Mouse (Mus musculus): ENCODE measurements around the gene Ap2a2. TPM values are rescaled to one million over a fixed set of nuclear protein-coding genes. Genes with fewer than 3 reads are reported as not detected.
"Not testable (repeated sequence)": the region's sequence is repeated elsewhere in the genome, so short reads cannot be mapped to it uniquely, and the experiment has no call there.

The Ap2a2 gene
- polyA plus RNA-seq, 1 experiment from 2014 or later, result 104 TPM

DNA sequence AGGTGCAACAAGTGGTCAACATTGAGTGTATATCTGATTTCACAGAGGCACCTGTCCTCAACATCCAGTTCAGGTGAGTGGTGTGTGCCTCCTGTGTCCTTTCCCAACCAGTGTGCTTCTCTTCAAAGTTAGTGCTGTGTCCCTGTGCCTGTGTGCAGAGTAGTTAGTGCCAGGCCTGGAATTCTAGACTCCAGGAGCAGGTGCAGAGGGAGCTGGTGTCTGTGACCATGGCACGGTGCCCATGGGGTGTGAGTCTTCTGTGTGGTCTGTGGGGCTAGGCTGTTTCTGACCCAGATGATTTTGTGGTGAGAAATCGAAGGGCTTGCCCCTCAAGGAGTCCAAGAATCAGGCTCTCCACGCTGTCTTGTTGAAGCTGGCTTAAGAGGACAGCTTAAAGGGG is 67.3 kb downstream of the Ap2a2 start:
- Histone ChIP-seq H3K4me1 (replicated peaks; ENCODE audit: control insufficient read depth, insufficient read depth, low read length) (no peaks in the 10 kb centered on the region), H3K4me2 (replicated peaks) (no peak overlapping the region), H3K27ac (no peak overlapping the region), H3K9me3 (ENCODE audit: control insufficient read depth, low read length) (no peaks in the 10 kb centered on the region), H3K4me3 (replicated peaks; ENCODE audit: low read length) (no peak overlapping the region), H3K9ac (no peak overlapping the region), H3K27me3 (ENCODE audit: control insufficient read depth, insufficient read depth, low read length) (no peaks in the 10 kb centered on the region), H3K36me3 (replicated peaks; ENCODE audit: control insufficient read depth, insufficient read depth) (peaks cover 98% of the 10 kb centered on the region)
- WGBS, result 98% methylated on average over 3 of the region's 3 CpGs
- ATAC-seq (ENCODE audit: low FRiP score) (no peak), DNase-seq (ENCODE audit: low spot score) (no peak)

DNA sequence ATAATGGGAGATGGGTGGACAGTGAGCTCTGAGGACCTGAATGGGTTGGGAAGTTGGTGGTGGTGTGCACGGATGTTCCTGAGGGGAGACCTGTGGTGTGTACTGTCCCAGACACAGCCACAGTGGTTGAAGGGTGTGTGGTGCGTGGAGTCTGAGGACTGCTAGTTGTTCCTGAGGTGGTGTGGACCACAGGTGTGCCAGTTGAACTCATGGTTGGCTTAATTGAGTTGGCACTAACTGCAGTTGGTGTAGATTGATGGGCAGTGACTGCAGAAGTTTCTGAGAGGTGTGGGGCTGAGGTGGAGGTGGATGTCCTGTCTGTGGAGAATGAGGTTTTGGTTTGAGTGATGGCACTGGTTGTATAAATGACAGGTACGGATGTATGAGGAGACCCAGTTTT is 76.1 kb downstream of the Ap2a2 start:
- not testable (repeated sequence) for H3K4me1 ChIP-seq (replicated peaks; ENCODE audit: control insufficient read depth, insufficient read depth, low read length); DNase-seq (ENCODE audit: low spot score); H3K27ac ChIP-seq; H3K9me3 ChIP-seq (ENCODE audit: control insufficient read depth, low read length); H3K9ac ChIP-seq; H3K27me3 ChIP-seq (ENCODE audit: control insufficient read depth, insufficient read depth, low read length); H3K4me3 ChIP-seq (replicated peaks; ENCODE audit: low read length); H3K4me2 ChIP-seq (replicated peaks)
- WGBS, result 98% methylated on average over 1 of the region's 3 CpGs
- H3K36me3 ChIP-seq (replicated peaks; ENCODE audit: control insufficient read depth, insufficient read depth), result peaks cover 20% of the 10 kb centered on the region
- peak; percentile 68 for ATAC-seq (ENCODE audit: low FRiP score)

DNA sequence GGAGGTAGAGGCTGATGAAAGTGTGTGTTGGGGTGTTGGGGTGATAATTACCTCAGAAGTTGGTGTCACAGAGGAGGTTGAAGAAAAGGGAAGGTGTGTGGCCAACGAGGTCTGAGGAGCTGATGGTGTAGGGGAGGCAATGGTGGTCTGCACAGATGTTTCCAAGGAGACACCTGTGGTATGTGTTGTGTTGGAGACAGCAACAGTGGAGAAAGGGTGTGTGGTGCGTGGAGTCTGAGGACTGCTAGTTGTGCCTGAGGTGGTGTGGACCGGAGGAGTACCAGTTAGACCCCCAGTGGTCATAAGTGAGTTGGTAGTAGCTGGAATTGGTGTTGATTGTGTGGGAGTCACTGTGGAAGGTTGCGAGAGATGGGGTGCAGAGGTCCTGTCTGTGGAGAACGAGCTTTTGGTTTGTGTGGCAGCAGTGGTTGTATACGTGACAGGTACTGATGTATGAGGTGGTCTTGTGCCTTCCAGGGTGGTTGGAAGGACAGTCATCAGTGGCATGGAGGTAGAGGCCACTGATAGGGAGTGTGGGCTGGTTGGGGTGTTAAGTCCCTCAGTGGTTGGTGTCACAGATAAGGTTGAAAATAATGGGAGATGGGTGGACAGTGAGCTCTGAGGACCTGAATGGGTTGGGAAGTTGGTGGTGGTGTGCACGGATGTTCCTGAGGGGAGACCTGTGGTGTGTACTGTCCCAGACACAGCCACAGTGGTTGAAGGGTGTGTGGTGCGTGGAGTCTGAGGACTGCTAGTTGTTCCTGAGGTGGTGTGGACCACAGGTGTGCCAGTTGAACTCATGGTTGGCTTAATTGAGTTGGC is 76.8 kb downstream of the Ap2a2 start:
- 89% methylated on average over 6 of the region's 8 CpGs for WGBS
- not testable (repeated sequence) for H3K27ac ChIP-seq; H3K4me2 ChIP-seq (replicated peaks); DNase-seq (ENCODE audit: low spot score); H3K4me1 ChIP-seq (replicated peaks; ENCODE audit: control insufficient read depth, insufficient read depth, low read length); H3K9me3 ChIP-seq (ENCODE audit: control insufficient read depth, low read length); H3K27me3 ChIP-seq (ENCODE audit: control insufficient read depth, insufficient read depth, low read length); H3K4me3 ChIP-seq (replicated peaks; ENCODE audit: low read length); H3K9ac ChIP-seq
- H3K36me3 ChIP-seq (replicated peaks; ENCODE audit: control insufficient read depth, insufficient read depth), result peaks cover 13% of the 10 kb centered on the region
- peak; percentile 69 for ATAC-seq (ENCODE audit: low FRiP score)

DNA sequence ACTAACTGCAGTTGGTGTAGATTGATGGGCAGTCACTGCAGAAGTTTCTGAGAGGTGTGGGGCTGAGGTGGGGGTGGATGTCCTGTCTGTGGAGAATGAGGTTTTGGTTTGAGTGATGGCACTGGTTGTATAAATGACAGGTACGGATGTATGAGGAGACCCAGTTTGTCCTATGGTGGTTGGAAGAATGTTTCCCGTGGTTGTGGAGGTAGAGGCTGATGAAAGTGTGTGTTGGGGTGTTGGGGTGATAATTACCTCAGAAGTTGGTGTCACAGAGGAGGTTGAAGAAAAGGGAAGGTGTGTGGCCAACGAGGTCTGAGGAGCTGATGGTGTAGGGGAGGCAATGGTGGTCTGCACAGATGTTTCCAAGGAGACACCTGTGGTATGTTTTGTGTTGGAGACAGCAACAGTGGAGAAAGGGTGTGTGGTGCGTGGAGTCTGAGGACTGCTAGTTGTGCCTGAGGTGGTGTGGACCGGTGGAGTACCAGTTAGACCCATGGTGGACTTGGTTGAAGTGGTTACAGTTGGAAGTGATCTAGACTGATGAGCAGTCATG is 77.4 kb downstream of the Ap2a2 start:
- H3K36me3 ChIP-seq (replicated peaks; ENCODE audit: control insufficient read depth, insufficient read depth); H3K4me1 ChIP-seq (replicated peaks; ENCODE audit: control insufficient read depth, insufficient read depth, low read length); H3K4me2 ChIP-seq (replicated peaks); H3K4me3 ChIP-seq (replicated peaks; ENCODE audit: low read length); H3K9ac ChIP-seq; H3K27me3 ChIP-seq (ENCODE audit: control insufficient read depth, insufficient read depth, low read length); DNase-seq (ENCODE audit: low spot score); H3K27ac ChIP-seq; H3K9me3 ChIP-seq (ENCODE audit: control insufficient read depth, low read length): not testable (repeated sequence)
- WGBS, result 83% methylated on average over 5 of the region's 5 CpGs
- peak; percentile 58 for ATAC-seq (ENCODE audit: low FRiP score)

DNA sequence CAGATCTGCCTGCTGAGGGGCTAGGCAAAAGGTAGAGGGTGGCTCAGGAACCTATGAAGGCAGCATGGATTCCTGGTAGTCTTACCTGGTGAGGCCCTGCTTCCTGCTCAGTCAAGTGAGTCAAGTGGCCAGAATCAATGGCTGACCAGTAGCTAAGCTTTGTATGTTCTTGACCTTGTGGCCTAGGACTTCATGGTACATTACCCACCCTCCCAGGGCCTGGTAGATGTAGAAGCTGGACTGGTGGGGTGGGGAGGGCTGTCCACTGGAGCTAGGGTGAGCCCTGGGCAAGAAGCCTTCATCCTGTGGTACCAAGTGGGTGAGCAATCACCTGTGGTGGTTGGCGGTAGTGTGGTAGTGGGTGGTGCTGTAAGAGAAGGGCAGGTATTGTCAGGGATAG is 80.4 kb downstream of the Ap2a2 start:
- Histone ChIP-seq H3K4me1 (replicated peaks; ENCODE audit: control insufficient read depth, insufficient read depth, low read length) (no peaks in the 10 kb centered on the region), H3K27me3 (ENCODE audit: control insufficient read depth, insufficient read depth, low read length) (no peaks in the 10 kb centered on the region), H3K9me3 (ENCODE audit: control insufficient read depth, low read length) (no peaks in the 10 kb centered on the region), H3K9ac (no peak overlapping the region), H3K27ac (no peak overlapping the region), H3K36me3 (replicated peaks; ENCODE audit: control insufficient read depth, insufficient read depth) (no peaks in the 10 kb centered on the region), H3K4me3 (replicated peaks; ENCODE audit: low read length) (no peak overlapping the region), H3K4me2 (replicated peaks) (no peak overlapping the region)
- WGBS, result 83% methylated on average over 1 of the region's 1 CpGs
- ATAC-seq (ENCODE audit: low FRiP score) (no peak), DNase-seq (ENCODE audit: low spot score) (no peak)

DNA sequence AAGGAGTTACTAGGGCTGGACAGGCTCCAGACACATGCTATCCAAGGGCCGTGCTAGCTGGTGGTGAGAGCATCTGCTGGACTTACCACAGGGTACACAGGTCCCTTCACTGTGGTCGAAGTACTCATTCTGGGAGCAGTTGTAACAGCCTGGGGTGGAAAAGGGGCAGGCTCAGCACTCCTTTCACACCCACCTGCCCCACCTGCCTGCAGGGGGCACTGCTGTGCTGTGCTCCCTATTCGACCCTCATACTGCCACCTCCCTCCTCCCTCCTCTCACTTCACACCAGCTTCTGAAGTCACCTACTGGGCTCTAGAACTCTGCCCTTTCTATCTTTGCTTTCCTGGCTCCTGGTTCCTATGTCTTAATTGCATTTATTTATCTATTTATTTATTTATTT is 81.2 kb downstream of the Ap2a2 start:
- DNase-seq (ENCODE audit: low spot score), result no peak
- WGBS, result 56% methylated on average over 3 of the region's 3 CpGs
- H3K36me3 ChIP-seq (replicated peaks; ENCODE audit: control insufficient read depth, insufficient read depth), result no peaks in the 10 kb centered on the region
- H3K4me2 ChIP-seq (replicated peaks), result no peak overlapping the region
- no peaks in the 10 kb centered on the region for H3K9me3 ChIP-seq (ENCODE audit: control insufficient read depth, low read length)
- H3K27me3 ChIP-seq (ENCODE audit: control insufficient read depth, insufficient read depth, low read length), result no peaks in the 10 kb centered on the region
- no peak for ATAC-seq (ENCODE audit: low FRiP score)
- no peak overlapping the region for H3K4me3 ChIP-seq (replicated peaks; ENCODE audit: low read length)
- H3K27ac ChIP-seq, result no peak overlapping the region
- H3K4me1 ChIP-seq (replicated peaks; ENCODE audit: control insufficient read depth, insufficient read depth, low read length), result no peaks in the 10 kb centered on the region
- H3K9ac ChIP-seq, result no peak overlapping the region

DNA sequence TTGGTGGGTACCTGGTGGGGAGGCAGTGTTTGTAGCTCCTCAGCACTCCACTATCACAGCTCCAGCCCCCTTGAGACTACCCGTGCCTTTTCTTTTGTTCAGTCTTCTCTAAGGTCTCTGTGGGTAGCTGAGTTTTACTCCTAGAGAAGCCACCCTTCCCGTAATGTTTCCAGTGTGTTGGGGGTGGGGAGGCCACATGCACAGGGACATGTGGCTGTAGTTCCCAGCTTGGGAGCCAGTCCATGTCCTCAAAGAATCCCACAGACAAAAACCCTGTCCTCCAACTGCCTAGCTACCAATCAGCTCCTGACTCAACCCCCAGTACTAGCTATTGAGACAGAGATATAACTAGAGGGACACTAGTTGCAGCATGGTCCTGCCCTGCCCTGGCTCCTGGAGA is 85.1 kb downstream of the Ap2a2 start:
- no peaks in the 10 kb centered on the region for H3K9me3 ChIP-seq (ENCODE audit: control insufficient read depth, low read length)
- 65% methylated on average over 2 of the region's 2 CpGs for WGBS
- no peak overlapping the region for H3K4me3 ChIP-seq (replicated peaks; ENCODE audit: low read length)
- H3K27ac ChIP-seq, result no peak overlapping the region
- DNase-seq (ENCODE audit: low spot score) (no peak), ATAC-seq (ENCODE audit: low FRiP score) (no peak)
- no peak overlapping the region for H3K9ac ChIP-seq
- no peaks in the 10 kb centered on the region for H3K27me3 ChIP-seq (ENCODE audit: control insufficient read depth, insufficient read depth, low read length)
- no peak overlapping the region for H3K4me2 ChIP-seq (replicated peaks)
- H3K36me3 ChIP-seq (replicated peaks; ENCODE audit: control insufficient read depth, insufficient read depth), result no peaks in the 10 kb centered on the region
- H3K4me1 ChIP-seq (replicated peaks; ENCODE audit: control insufficient read depth, insufficient read depth, low read length), result no peaks in the 10 kb centered on the region

DNA sequence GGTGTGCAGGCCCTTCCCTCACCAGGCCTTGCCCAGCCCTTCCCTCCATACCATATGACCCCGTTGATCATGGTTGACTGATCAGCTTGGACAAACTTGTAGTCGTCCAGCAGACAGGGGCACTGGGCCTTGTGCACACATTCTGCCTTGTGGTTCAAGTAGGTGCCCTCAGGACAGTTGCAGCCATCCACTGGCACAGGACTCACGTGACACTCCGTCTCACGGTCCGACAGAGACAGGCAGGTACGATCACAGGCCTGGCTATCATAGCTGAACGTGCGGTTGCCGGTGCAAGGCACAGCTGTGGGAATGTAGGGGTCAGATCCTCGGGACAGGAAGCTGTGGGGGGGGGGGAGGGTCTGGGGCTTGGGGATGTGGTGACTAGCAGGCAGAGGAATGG is 85.8 kb downstream of the Ap2a2 start:
- Histone ChIP-seq H3K9me3 (ENCODE audit: control insufficient read depth, low read length) (no peaks in the 10 kb centered on the region), H3K36me3 (replicated peaks; ENCODE audit: control insufficient read depth, insufficient read depth) (no peaks in the 10 kb centered on the region), H3K4me1 (replicated peaks; ENCODE audit: control insufficient read depth, insufficient read depth, low read length) (no peaks in the 10 kb centered on the region), H3K27me3 (ENCODE audit: control insufficient read depth, insufficient read depth, low read length) (no peaks in the 10 kb centered on the region), H3K4me3 (replicated peaks; ENCODE audit: low read length) (no peak overlapping the region), H3K27ac (no peak overlapping the region), H3K4me2 (replicated peaks) (no peak overlapping the region), H3K9ac (no peak overlapping the region)
- 88% methylated on average over 10 of the region's 11 CpGs for WGBS
- no peak for DNase-seq (ENCODE audit: low spot score)
- ATAC-seq (ENCODE audit: low FRiP score), result no peak

DNA sequence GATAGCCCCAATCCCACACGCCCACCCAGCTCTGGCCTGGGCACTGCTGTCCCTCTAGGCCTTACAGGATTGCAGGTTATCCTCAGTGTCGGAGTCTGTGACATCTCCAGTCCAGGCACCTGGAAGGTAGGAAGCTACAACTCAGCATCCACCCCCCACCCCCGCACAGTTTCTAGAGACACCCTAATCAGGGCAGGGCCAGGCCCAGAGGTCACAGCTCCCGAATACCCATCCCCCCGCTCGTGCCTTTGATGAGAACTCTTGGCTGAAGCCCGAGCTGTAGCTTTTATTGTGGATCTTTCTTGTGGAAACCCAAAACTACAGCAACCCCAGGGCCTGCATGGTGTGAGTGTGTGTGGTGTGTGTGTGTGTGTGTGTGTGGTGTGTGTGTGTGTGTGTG is 90.2 kb downstream of the Ap2a2 start:
- Histone ChIP-seq H3K4me1 (replicated peaks; ENCODE audit: control insufficient read depth, insufficient read depth, low read length) (no peaks in the 10 kb centered on the region), H3K36me3 (replicated peaks; ENCODE audit: control insufficient read depth, insufficient read depth) (no peaks in the 10 kb centered on the region), H3K4me3 (replicated peaks; ENCODE audit: low read length) (no peak overlapping the region), H3K27me3 (ENCODE audit: control insufficient read depth, insufficient read depth, low read length) (no peaks in the 10 kb centered on the region), H3K9ac (no peak overlapping the region), H3K27ac (no peak overlapping the region), H3K4me2 (replicated peaks) (no peak overlapping the region), H3K9me3 (ENCODE audit: control insufficient read depth, low read length) (no peaks in the 10 kb centered on the region)
- ATAC-seq (ENCODE audit: low FRiP score), result no peak
- no peak for DNase-seq (ENCODE audit: low spot score)
- WGBS, result 48% methylated on average over 7 of the region's 7 CpGs

Data from hindbrain, embryonic 14.5 days (tissue).